Mouse (Mus musculus) ES-E14 (cell line): ENCODE measurements around the gene Pde6d. TPM values are rescaled to one million over a fixed set of nuclear protein-coding genes. Genes with fewer than 3 reads are reported as not detected.
"Not testable (repeated sequence)": the region's sequence is repeated elsewhere in the genome, so short reads cannot be mapped to it uniquely, and the experiment has no call there.

Experiments used
- DNase-seq: peaks from one replicate; pipeline ENCODE4 v3.0.0-alpha.2; 2013; ENCODE audit warnings: low read depth, low spot score
- H3K27ac ChIP-seq: 2 replicates; pipeline ENCODE4 v1.5.1; 2012; ENCODE audit warnings: low read depth, mild to moderate bottlenecking, low read length, moderate library complexity, mixed read lengths; ENCODE audit not compliant: poor library complexity, insufficient read depth, severe bottlenecking
- H3K36me3 ChIP-seq: 2 replicates; pipeline ENCODE4 v1.6.1; 2012; ENCODE audit warnings: mild to moderate bottlenecking, low read length, moderate library complexity, mixed read lengths; ENCODE audit not compliant: control insufficient read depth, poor library complexity, insufficient read depth, severe bottlenecking
- H3K4me1 ChIP-seq, 2 experiments: fragments of 150-350 bp in 1 of 2; sonication (generic) in 1 of 2; 2 replicates each; pipeline ENCODE4 v1.6.1; 2012; ENCODE audit warnings: low read length in 2 of 2, mild to moderate bottlenecking in 1 of 2, mixed read lengths in 1 of 2; ENCODE audit not compliant: control insufficient read depth in 2 of 2, insufficient read depth in 2 of 2, poor library complexity in 1 of 2
- H3K4me3 ChIP-seq, 2 experiments: fragments of 150-350 bp in 1 of 2; sonication (generic) in 1 of 2; 2 replicates each; pipeline ENCODE4 v1.5.1; 2012; ENCODE audit warnings: low read length in 2 of 2, low read depth in 1 of 2, mild to moderate bottlenecking in 1 of 2, mixed read lengths in 1 of 2; ENCODE audit not compliant: insufficient read depth in 1 of 2, poor library complexity in 1 of 2, severe bottlenecking in 1 of 2
- H3K9ac ChIP-seq: 2 replicates; pipeline ENCODE4 v1.6.1; 2012; ENCODE audit warnings: low read depth, mild to moderate bottlenecking, low read length, mixed read lengths; ENCODE audit not compliant: poor library complexity, insufficient read depth, severe bottlenecking
- H3K9me3 ChIP-seq: fragments of 150-350 bp; sonication (generic); 2 replicates; pipeline ENCODE4 v1.6.1; 2012; ENCODE audit warnings: low read depth, mild to moderate bottlenecking, low read length; ENCODE audit not compliant: control insufficient read depth, insufficient read depth
- CHD2 ChIP-seq: IDR thresholded peaks from 2 replicates; pipeline ENCODE4 v1.6.1; 2014; ENCODE audit warnings: mild to moderate bottlenecking, low read depth, low read length, inconsistent platforms
- HCFC1 ChIP-seq: IDR thresholded peaks from 2 replicates; pipeline ENCODE4 v1.6.1; 2012; ENCODE audit warnings: low read length, inconsistent platforms, borderline replicate concordance; ENCODE audit not compliant: insufficient read depth
- MAFK ChIP-seq: IDR thresholded peaks from 2 replicates; pipeline ENCODE4 v1.6.1; 2014; ENCODE audit warnings: mild to moderate bottlenecking, low read depth, low read length, inconsistent platforms; ENCODE audit not compliant: insufficient read depth
- ZC3H11A ChIP-seq: IDR thresholded peaks from 2 replicates; pipeline ENCODE4 v1.6.1; 2012; ENCODE audit warnings: low read depth, mild to moderate bottlenecking, inconsistent platforms, low read length, borderline replicate concordance
- ZNF384 ChIP-seq: IDR thresholded peaks from 2 replicates; pipeline ENCODE4 v1.6.1; 2012; ENCODE audit warnings: low read depth, low read length, inconsistent platforms
- in situ Hi-C, 2 experiments: fragments of 600-800 bp; cut with MboI; formaldehyde crosslinking; loops; one replicate each; pipeline ENCODE4 v1.15.1; 2025; ENCODE audit warnings: low sequenced_read_pairs in 2 of 2, inconsistent platforms in 1 of 2; ENCODE audit not compliant: unreplicated experiment in 2 of 2
- total RNA-seq: library from RNA; depleted of rRNA; stranded (reverse); fragments of 300-350 nt; gene quantifications from 2 replicates; pipeline ENCODE4 v1.2.3, GENCODE M21; 2012

Pde6d gene
- total RNA-seq, 1 experiment, result 9.2 TPM

DNA sequence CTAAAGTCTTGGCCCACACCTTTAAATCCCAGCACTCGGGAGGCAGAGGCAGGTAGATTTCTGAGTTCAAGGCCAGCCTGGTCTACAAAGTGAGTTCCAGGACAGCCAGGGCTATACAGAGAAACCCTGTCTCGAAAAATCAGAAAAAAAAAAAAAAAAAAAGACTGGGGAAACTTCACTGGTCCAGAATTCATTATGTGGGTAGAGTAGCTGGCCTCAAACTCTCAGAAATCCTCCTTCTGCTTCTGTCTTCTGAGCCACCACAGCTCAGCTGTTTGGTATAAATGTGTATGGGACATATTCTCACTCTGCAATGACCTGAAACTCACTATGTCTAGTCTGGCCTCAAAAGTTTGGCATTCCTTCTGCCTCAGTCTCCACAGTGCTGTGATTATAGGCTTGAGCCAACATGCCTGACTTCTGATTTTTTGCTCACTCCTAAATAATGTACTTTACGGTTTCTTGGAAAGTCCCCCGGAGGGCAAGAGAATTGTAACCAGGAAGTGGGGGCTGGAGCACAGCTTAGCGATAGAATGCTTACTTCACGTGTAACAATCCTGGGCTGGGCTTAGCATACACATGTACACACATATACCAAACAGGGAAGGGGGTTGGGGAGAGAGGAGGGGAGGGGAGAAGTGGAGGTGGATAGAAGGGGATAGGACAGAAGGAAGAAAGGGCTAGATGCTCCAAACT, 66.6 kb downstream of the Pde6d start:
- Histone ChIP-seq H3K27ac (no peak overlapping the region), H3K4me1 (peaks cover 0 to 16% of the 10 kb centered on the region in 2 experiments; a peak in 2 of 4 replicates), H3K9ac (no peak overlapping the region), H3K4me3 (no peak overlapping the region), H3K9me3 (no peaks in the 10 kb centered on the region), H3K36me3 (no peaks in the 10 kb centered on the region)
- TF ChIP-seq ZC3H11A (no peak), HCFC1 (no peak), ZNF384 (no peak), MAFK (no peak), CHD2 (no peak)
- DNase-seq, result no peak
- in situ Hi-C loops, result no loop called here

GRCm38 (mm10) chr1:86513031-86513430, 69.4 kb downstream of the Pde6d start:
- in situ Hi-C loops, H3K9me3 ChIP-seq, H3K9ac ChIP-seq, H3K36me3 ChIP-seq, H3K4me3 ChIP-seq, H3K27ac ChIP-seq, DNase-seq: not testable (repeated sequence)
- peaks cover 3 to 33% of the 10 kb centered on the region in 2 experiments; a peak in 2 of 4 replicates for H3K4me1 ChIP-seq

DNA sequence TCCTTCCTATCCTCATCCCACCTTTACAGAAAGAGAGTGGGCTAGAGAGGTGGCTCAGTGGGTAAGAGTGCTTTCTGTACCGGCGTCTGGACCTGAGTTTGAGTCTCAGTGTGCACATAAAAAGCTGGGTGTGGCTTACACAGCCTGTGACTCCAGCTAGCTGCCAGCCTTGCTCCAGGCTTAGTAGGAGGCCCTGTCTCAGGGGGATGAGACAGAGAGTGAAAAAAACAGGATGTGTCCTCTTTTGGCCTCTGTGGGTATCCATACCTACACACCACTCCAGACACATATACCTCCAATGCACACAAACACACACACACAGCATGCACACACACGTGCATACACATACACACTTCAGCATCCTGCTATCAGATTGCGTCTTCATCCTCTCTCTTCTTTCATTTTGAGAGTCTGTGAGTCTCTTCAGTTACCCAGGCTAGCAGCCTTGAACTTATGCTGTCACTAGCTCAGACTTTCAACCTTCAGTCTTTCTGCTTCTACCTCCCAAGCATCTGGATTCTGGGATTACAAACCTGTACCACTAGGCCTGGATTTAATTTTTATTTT, 70.2 kb downstream of the Pde6d start:
- Histone ChIP-seq H3K27ac (no peak overlapping the region), H3K4me3 (no peak overlapping the region), H3K9me3 (no peaks in the 10 kb centered on the region), H3K4me1 (peaks cover 3 to 40% of the 10 kb centered on the region in 2 experiments; a peak in 2 of 4 replicates), H3K36me3 (no peaks in the 10 kb centered on the region), H3K9ac (no peak overlapping the region)
- in situ Hi-C loops, result no loop called here
- no peak for TF ChIP-seq HCFC1
- no peak for TF ChIP-seq MAFK
- no peak for DNase-seq

DNA sequence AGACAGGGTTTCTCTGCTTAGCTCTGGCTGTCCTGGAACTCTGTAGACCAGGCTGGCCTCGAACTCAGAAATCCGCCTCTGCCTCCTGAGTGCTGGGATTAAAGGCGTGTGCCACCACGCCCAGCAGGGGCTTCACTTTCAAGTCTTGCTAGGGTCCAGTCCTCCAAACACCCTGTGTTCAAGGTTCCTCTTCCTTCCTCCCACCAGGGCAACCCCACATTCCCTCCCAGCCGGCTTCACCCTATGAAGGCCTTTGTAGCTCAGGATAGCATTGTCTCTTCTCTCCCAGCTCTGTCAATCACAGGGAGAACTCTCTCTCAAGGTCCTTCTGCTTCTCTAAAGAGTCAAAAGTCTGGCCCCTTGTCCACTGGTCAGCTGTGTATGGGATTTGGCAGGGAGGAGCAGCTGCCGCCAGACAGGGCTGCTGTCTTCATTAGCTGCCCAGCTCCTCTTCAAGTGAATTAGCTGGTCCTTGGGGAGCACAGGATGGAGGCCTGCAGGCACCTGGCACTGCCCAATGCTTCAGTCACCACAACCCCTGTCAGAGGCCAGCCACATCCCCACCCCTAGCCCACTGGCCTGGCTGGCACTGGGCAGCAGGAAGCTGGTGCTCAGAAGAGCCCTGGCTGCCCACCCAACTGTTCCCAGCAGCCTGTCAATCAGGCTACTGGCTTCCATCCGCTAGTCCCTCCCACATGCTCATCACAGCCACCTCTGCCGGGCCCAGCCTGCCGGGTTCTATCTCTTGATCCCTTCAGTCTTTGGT, 71.6 kb downstream of the Pde6d start:
- Histone ChIP-seq H3K9ac (no peak overlapping the region), H3K27ac (peak overlapping the region; percentile 59)
- in situ Hi-C loops, result no loop called here

More for the DNA sequence above, 71.6 kb downstream of the Pde6d start:
- TF ChIP-seq MAFK (no peak), HCFC1 (no peak), ZC3H11A (no peak), CHD2 (no peak), ZNF384 (no peak)
- Histone ChIP-seq H3K4me3 (0 out of 4 replicates have a peak overlapping the region, but pooled peaks of 1 of the 2 experiments have one; percentile 5), H3K4me1 (peaks cover 3 to 45% of the 10 kb centered on the region in 2 experiments; a peak in 2 of 4 replicates), H3K36me3 (no peaks in the 10 kb centered on the region), H3K9me3 (no peaks in the 10 kb centered on the region)
- no peak for DNase-seq
